Mouse (Mus musculus) intestine, postnatal 0 days (tissue): ENCODE measurements around the gene 4930558C23Rik. TPM values are rescaled to one million over a fixed set of nuclear protein-coding genes. Genes with fewer than 3 reads are reported as not detected.
"Not testable (repeated sequence)": the region's sequence is repeated elsewhere in the genome, so short reads cannot be mapped to it uniquely, and the experiment has no call there.

ENCODE experiments used
- ATAC-seq: fragments of 200-750 bp; cut with Nextera tagmentation; 2 replicates; pipeline ENCODE4 v1.8.0; 2017; ENCODE audit warnings: mild to moderate bottlenecking, moderate TSS enrichment, moderate library complexity
- H3K27ac ChIP-seq: fragments of 300-500 bp; sonication (generic); 2 replicates; pipeline ENCODE4 v1.5.1; 2014; ENCODE audit warnings: mild to moderate bottlenecking, low read depth, low read length, moderate library complexity
- H3K27me3 ChIP-seq: fragments of 300-500 bp; sonication (generic); replicated peaks from 2 replicates; pipeline ENCODE4 v1.6.1; 2014; ENCODE audit warnings: low read length, mixed read lengths; ENCODE audit not compliant: control insufficient read depth, insufficient read depth
- H3K36me3 ChIP-seq: fragments of 300-500 bp; sonication (generic); 2 replicates; pipeline ENCODE4 v1.6.1; 2014; ENCODE audit warnings: mild to moderate bottlenecking, moderate library complexity; ENCODE audit not compliant: control insufficient read depth, insufficient read depth
- H3K4me1 ChIP-seq: fragments of 300-500 bp; sonication (generic); replicated peaks from 2 replicates; pipeline ENCODE4 v1.6.1; 2014; ENCODE audit warnings: antibody characterized with exemption, low read length, mixed read lengths; ENCODE audit not compliant: control insufficient read depth, insufficient read depth
- H3K4me2 ChIP-seq: fragments of 300-500 bp; sonication (generic); replicated peaks from 2 replicates; pipeline ENCODE4 v1.6.1; 2014; ENCODE audit warnings: low read depth, mild to moderate bottlenecking, moderate library complexity
- H3K4me3 ChIP-seq: fragments of 300-500 bp; sonication (generic); 2 replicates; pipeline ENCODE4 v1.5.1; 2014; ENCODE audit warnings: low read depth, low read length
- H3K9ac ChIP-seq: fragments of 300-500 bp; sonication (generic); 2 replicates; pipeline ENCODE4 v1.6.1; 2014; ENCODE audit warnings: mild to moderate bottlenecking, low read depth, low read length
- H3K9me3 ChIP-seq: fragments of 300-500 bp; sonication (generic); 2 replicates; pipeline ENCODE4 v1.6.1; 2016; ENCODE audit warnings: mixed run types; ENCODE audit not compliant: control insufficient read depth
- CTCF ChIP-seq: sonication (generic); IDR thresholded peaks from 2 replicates; pipeline ENCODE4 v1.5.1; 2016; ENCODE audit warnings: low read depth, mild to moderate bottlenecking, control low read depth, antibody characterized with exemption, moderate library complexity
- WGBS: fragments of 180-500 bp; shearing (Covaris S2); extraction: QIAGEN DNeasy Blood & Tissue Kit; methylation state at CpG from one replicate; pipeline ENCODE4 v1.1.7; 2014; 5-methylcytosine and 5-hydroxymethylcytosine counted together
- polyA plus RNA-seq: library from polyadenylated mRNA; unstranded; fragments of >200 nt; fragmentation: Nextera tagmentation; extraction: Ambion mirVana; gene quantifications from 2 replicates; pipeline ENCODE4 v1.2.1, GENCODE M21; 2015

Gene 4930558C23Rik
- polyA plus RNA-seq, 1 experiment from 2014 or later: not detected

DNA sequence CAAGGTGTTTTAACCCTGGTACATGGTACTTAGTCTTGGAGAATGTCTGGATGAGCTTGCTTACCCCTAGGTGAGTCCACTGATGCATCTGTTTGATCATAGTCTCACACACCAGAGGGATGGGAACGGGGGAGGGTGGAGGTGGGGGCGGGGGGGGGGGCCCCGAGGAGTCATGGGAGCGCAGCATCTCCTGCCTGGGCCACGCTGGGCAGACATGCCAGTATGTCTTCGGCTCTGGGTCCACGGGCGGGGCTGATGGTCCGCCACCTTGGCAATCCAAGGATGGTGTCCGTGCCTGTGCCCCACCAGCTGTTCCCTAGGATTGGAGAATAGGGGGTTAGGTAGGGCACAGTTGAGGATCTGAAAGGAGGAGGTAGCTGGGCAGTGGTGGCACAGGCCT, 29.4 kb downstream of the 4930558C23Rik start:
- TF ChIP-seq CTCF: no peak
- H3K27me3 ChIP-seq: no peaks in the 10 kb centered on the region
- H3K4me3 ChIP-seq: no peak overlapping the region

DNA sequence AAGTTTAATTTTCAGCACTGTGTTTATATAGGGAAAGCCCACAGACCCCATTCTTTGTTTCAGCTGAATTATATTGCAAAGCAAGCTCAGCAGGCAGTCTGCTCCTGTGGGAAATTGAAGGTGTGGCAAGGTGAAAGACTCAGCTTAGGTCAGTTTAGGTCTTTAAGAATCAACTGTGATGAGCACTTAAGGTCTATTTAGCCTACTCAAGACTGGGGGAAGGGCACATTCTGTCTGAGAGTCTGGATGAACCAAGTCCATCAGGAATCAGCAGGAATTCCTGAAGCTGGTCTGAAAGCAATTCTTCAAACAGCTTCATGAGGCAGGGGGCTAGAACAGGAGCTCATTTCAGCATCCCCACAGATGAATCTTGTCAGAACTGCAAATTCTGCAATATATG, 32.5 kb downstream of the 4930558C23Rik start:
- no peak for ATAC-seq
- Histone ChIP-seq H3K27ac (no peak overlapping the region), H3K27me3 (no peaks in the 10 kb centered on the region), H3K4me3 (no peak overlapping the region), H3K9ac (no peak overlapping the region), H3K4me2 (no peak overlapping the region), H3K36me3 (no peaks in the 10 kb centered on the region), H3K9me3 (no peaks in the 10 kb centered on the region), H3K4me1 (no peaks in the 10 kb centered on the region)
- TF ChIP-seq CTCF: no peak

More for the DNA sequence above, 29.4 kb downstream of the 4930558C23Rik start:
- Histone ChIP-seq H3K4me1 (no peaks in the 10 kb centered on the region), H3K36me3 (no peaks in the 10 kb centered on the region), H3K9ac (no peak overlapping the region), H3K9me3 (peaks cover 8% of the 10 kb centered on the region), H3K27ac (no peak overlapping the region), H3K4me2 (no peak overlapping the region)
- ATAC-seq: no peak
- 88% methylated on average over 10 of the region's 10 CpGs for WGBS

DNA sequence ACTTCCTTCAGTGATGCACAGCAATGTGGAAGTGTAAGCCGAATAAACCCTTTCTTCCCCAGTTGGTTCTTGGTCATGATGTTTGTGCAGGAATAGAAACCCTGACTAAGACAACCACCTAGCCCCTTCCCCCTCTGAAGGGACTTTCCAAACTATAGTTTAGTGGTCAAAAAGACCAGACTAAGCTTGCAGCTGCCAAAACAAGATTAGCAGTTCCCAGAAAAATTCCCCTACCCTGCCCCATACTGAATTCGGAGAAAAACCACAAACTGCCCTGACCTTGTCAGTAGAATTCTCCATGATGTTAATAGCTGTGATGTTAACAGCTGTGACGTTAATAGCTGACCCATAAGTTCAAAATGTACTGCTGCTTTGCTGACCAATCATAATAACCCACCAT, 42.4 kb downstream of the 4930558C23Rik start:
- ATAC-seq: not testable (repeated sequence)

DNA sequence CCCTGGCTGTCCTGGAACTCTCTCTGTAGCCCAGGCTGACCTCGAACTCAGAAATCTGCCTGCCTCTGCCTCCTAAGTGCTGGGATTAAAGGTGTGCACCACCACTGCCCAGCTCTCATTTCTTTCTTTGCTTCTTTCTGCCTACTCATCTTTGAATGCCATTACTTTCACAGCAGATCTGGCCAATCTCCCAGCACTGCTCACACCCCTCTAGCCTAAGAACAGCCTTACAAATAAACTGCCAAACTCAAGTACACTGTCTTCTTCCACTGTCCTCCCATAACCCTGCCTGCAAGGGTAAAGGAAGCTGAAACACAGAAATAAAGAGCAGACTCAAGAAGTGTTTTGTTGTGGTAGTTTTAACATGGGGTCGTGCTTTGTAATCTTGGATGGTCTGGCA, 44.9 kb downstream of the 4930558C23Rik start:
- Histone ChIP-seq H3K9me3 (no peaks in the 10 kb centered on the region), H3K4me2 (no peak overlapping the region), H3K27me3 (no peaks in the 10 kb centered on the region), H3K4me3 (no peak overlapping the region), H3K4me1 (no peaks in the 10 kb centered on the region), H3K36me3 (peaks cover 12% of the 10 kb centered on the region; the same call in 1 of the 2 replicates), H3K9ac (no peak overlapping the region), H3K27ac (no peak overlapping the region)
- TF ChIP-seq CTCF: no peak
- no peak for ATAC-seq
- WGBS: 94% methylated on average over 2 of the region's 2 CpGs

More for the DNA sequence above, 42.4 kb downstream of the 4930558C23Rik start:
- H3K27me3 ChIP-seq, H3K27ac ChIP-seq, H3K9ac ChIP-seq, H3K4me3 ChIP-seq, H3K9me3 ChIP-seq, H3K4me1 ChIP-seq, H3K4me2 ChIP-seq, H3K36me3 ChIP-seq: not testable (repeated sequence)
- 77% methylated on average over 3 of the region's 3 CpGs for WGBS

DNA sequence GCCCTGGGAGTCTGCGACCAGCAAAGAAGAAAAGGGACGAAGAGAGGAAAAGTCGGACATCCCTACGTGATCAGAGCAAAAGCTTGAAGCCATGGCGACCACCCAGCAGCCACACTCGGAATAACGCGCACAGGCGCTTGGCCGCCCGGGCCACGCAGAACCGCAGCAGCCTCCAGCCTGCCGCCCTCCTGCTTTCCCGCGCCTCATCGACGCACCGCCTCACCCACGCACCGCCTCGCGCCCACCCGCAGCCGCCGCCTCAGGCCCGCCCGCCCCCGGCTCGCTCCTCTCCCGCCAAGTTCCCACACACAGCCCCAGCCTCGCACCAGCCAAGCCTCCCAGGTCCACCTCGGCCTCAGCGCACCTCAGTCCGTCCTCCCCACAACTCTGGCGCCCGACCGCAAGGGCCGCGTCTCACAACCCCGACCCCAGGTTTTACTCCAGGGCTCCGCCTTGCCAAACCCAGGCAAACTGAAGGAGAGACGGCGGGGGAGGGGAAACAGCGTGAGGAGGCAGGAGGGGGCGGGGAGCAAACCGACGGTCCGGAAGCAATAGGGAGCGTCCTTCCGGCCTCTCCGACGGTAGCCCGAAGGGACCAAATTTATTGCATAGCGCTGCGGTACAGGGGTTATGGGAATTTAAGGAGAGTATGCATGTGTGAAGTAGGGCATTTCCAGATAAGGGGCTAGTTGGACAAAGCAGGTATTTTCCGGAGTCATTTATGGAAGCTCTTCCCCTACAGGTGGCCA, 45.8 kb downstream of the 4930558C23Rik start, which contains the start of gene Setdb1:
Gene Setdb1, minus strand, starts transcription at position 502 of the 749 bp plus-strand sequence.
- Histone ChIP-seq H3K9ac (peak within 1 kb of the TSS; percentile 50; the same call in 1 of the 2 replicates), H3K4me2 (peak within 1 kb of the TSS; percentile 60), H3K4me3 (peak within 1 kb of the TSS; percentile 46), H3K36me3 (peaks cover 15% of the 10 kb centered on the region; the same call in 1 of the 2 replicates)
- WGBS: under 1% methylated on average over 29 of the region's 57 CpGs
- H3K27me3 ChIP-seq, H3K4me1 ChIP-seq, H3K9me3 ChIP-seq, H3K27ac ChIP-seq: not testable (repeated sequence)
- peak; percentile 97 for ATAC-seq

DNA sequence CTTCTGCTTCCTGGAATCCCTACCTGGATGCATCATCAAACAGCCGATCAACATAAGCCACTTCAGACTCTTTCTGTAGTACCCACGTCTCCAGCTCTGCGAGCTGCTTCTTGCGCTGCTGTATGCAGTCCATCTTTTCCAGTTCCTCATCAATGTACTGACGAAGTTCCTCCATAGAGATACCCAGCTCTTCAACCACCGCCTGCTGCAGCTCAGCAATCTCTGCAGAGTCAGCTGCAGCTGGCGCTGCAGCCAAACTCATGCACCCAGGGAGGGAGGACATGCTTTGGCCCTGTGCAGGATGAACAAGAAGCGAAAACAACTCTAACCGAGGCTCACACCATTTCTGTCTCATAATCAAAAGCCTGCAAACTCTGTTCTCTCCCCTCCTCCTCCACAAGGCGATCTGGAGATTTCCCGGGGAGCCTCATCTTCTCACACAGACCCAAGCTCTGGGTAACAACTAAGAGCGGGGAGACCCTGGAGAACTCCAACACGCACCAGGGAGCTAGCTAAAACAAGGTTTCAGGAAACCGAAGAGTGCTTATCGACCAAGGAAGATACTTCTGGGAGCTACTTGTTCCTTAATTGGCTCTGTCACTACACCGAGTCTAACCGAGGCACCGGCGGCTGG, 46.6 kb downstream of the 4930558C23Rik start:
- not testable (repeated sequence) for H3K27ac ChIP-seq, ATAC-seq, H3K27me3 ChIP-seq, H3K4me1 ChIP-seq, H3K9me3 ChIP-seq, H3K9ac ChIP-seq
- Histone ChIP-seq H3K4me2 (peak overlapping the region; percentile 60), H3K4me3 (peak overlapping the region; percentile 46), H3K36me3 (peaks cover 15% of the 10 kb centered on the region; the same call in 1 of the 2 replicates)
- WGBS: 11% methylated on average over 8 of the region's 19 CpGs
